Mouse (Mus musculus): ENCODE data around the gene Slc16a2. TPM values are rescaled to one million over a fixed set of nuclear protein-coding genes. Genes with fewer than 3 reads are reported as not detected.

Slc16a2 gene
- total and polyA plus RNA-seq, 3 experiments: not detected

GRCm38 (mm10) chrX:103712922-103713321 lies 108.9 kb downstream of the Slc16a2 start:
- no peak overlapping the region for H3K9ac ChIP-seq (ENCODE audit: control insufficient read depth, low read depth, low read length, poor library complexity, severe bottlenecking)
- H3K4me1 ChIP-seq (ENCODE audit: control insufficient read depth in 1 of 2, insufficient read depth in 2 of 2, low read length in 2 of 2): no peaks in the 10 kb centered on the region
- no peaks in the 10 kb centered on the region for H3K36me3 ChIP-seq (ENCODE audit: control insufficient read depth in 1 of 2, insufficient read depth in 2 of 2, low read length in 2 of 2)
- H3K27me3 ChIP-seq (ENCODE audit: control insufficient read depth in 1 of 2, insufficient read depth in 2 of 2, low read length in 2 of 2): no peaks in the 10 kb centered on the region
- H3K4me3 ChIP-seq (ENCODE audit: control insufficient read depth in 1 of 2, insufficient read depth in 1 of 2, low read depth in 2 of 2, low read length in 2 of 2): no peak overlapping the region
- H3K9me3 ChIP-seq (replicated peaks; ENCODE audit: insufficient read depth, low read length): no peaks in the 10 kb centered on the region
- DNase-seq (ENCODE audit: low read depth, low spot score): no peak
- H3K27ac ChIP-seq (ENCODE audit: control insufficient read depth, low read depth, low read length): no peak overlapping the region
- TF ChIP-seq BHLHE40 (IDR thresholded peaks at IDR 0.05; ENCODE audit: borderline replicate concordance, low read depth, low read length): no peak
- no peak for TF ChIP-seq UBTF (IDR thresholded peaks at IDR 0.05; ENCODE audit: borderline replicate concordance, insufficient read depth, low read depth, low read length)
- TF ChIP-seq ZMIZ1 (IDR thresholded peaks at IDR 0.05; ENCODE audit: low read depth, low read length): no peak
- TF ChIP-seq CTCF (IDR thresholded peaks at IDR 0.05 in 2 of 3, conservative IDR thresholded peaks at IDR 0.05 in 1 of 3; ENCODE audit: control insufficient read depth in 1 of 3, insufficient read depth in 1 of 3, low read depth in 2 of 3, low read length in 3 of 3, poor library complexity in 1 of 3, severe bottlenecking in 1 of 3): no peak
- TF ChIP-seq TCF12 (IDR thresholded peaks at IDR 0.05; ENCODE audit: low read depth, low read length): no peak
- no peak for TF ChIP-seq MXI1 (IDR thresholded peaks at IDR 0.05; ENCODE audit: low read depth, low read length)
- TF ChIP-seq TBP (IDR thresholded peaks at IDR 0.05; ENCODE audit: low read depth, low read length): no peak
- TF ChIP-seq ELF1 (IDR thresholded peaks at IDR 0.05; ENCODE audit: low read depth, low read length): no peak
- no peak for TF ChIP-seq E2F4 (IDR thresholded peaks at IDR 0.05; ENCODE audit: borderline replicate concordance, low read depth, low read length)
- no peaks in the 10 kb centered on the region for H3K79me2 ChIP-seq (ENCODE audit: control insufficient read depth, insufficient read depth, low read length, poor library complexity)

GRCm38 (mm10) chrX:103709671-103710070 lies 112.1 kb downstream of the Slc16a2 start:
- DNase-seq (ENCODE audit: low read depth, low spot score): no peak
- H3K27me3 ChIP-seq (ENCODE audit: control insufficient read depth in 1 of 2, insufficient read depth in 2 of 2, low read length in 2 of 2): no peaks in the 10 kb centered on the region
- no peak overlapping the region for H3K4me3 ChIP-seq (ENCODE audit: control insufficient read depth in 1 of 2, insufficient read depth in 1 of 2, low read depth in 2 of 2, low read length in 2 of 2)
- no peaks in the 10 kb centered on the region for H3K36me3 ChIP-seq (ENCODE audit: control insufficient read depth in 1 of 2, insufficient read depth in 2 of 2, low read length in 2 of 2)
- no peak for TF ChIP-seq GATA1 (IDR thresholded peaks at IDR 0.05; ENCODE audit: low read depth, low read length)
- H3K4me1 ChIP-seq (ENCODE audit: control insufficient read depth in 1 of 2, insufficient read depth in 2 of 2, low read length in 2 of 2): no peaks in the 10 kb centered on the region
- no peak overlapping the region for H3K27ac ChIP-seq (ENCODE audit: control insufficient read depth, low read depth, low read length)
- H3K79me2 ChIP-seq (ENCODE audit: control insufficient read depth, insufficient read depth, low read length, poor library complexity): no peaks in the 10 kb centered on the region
- no peaks in the 10 kb centered on the region for H3K9me3 ChIP-seq (replicated peaks; ENCODE audit: insufficient read depth, low read length)
- H3K9ac ChIP-seq (ENCODE audit: control insufficient read depth, low read depth, low read length, poor library complexity, severe bottlenecking): no peak overlapping the region

GRCm38 (mm10) chrX:103708592-103708991 lies 113.2 kb downstream of the Slc16a2 start:
- Histone ChIP-seq H3K36me3 (ENCODE audit: control insufficient read depth in 1 of 2, insufficient read depth in 2 of 2, low read length in 2 of 2) (no peaks in the 10 kb centered on the region), H3K27me3 (ENCODE audit: control insufficient read depth in 1 of 2, insufficient read depth in 2 of 2, low read length in 2 of 2) (no peaks in the 10 kb centered on the region), H3K9me3 (replicated peaks; ENCODE audit: insufficient read depth, low read length) (no peaks in the 10 kb centered on the region), H3K79me2 (ENCODE audit: control insufficient read depth, insufficient read depth, low read length, poor library complexity) (no peaks in the 10 kb centered on the region), H3K27ac (ENCODE audit: control insufficient read depth, low read depth, low read length) (no peak overlapping the region), H3K4me1 (ENCODE audit: control insufficient read depth in 1 of 2, insufficient read depth in 2 of 2, low read length in 2 of 2) (no peaks in the 10 kb centered on the region), H3K4me3 (ENCODE audit: control insufficient read depth in 1 of 2, insufficient read depth in 1 of 2, low read depth in 2 of 2, low read length in 2 of 2) (no peak overlapping the region), H3K9ac (ENCODE audit: control insufficient read depth, low read depth, low read length, poor library complexity, severe bottlenecking) (no peak overlapping the region)
- TF ChIP-seq SMC3 (IDR thresholded peaks at IDR 0.05; ENCODE audit: low read depth, low read length) (no peak), ZMIZ1 (IDR thresholded peaks at IDR 0.05; ENCODE audit: low read depth, low read length) (no peak), ETS1 (IDR thresholded peaks at IDR 0.05; ENCODE audit: low read depth, low read length) (no peak), MYC (IDR thresholded peaks at IDR 0.05; ENCODE audit: low read depth, low read length) (no peak), TBP (IDR thresholded peaks at IDR 0.05; ENCODE audit: low read depth, low read length) (no peak), HCFC1 (IDR thresholded peaks at IDR 0.05; ENCODE audit: low read depth, low read length) (no peak), UBTF (IDR thresholded peaks at IDR 0.05; ENCODE audit: borderline replicate concordance, insufficient read depth, low read depth, low read length) (no peak), MAZ (IDR thresholded peaks at IDR 0.05; ENCODE audit: low read depth, low read length) (no peak)
- DNase-seq (ENCODE audit: low read depth, low spot score): no peak

Data from MEL (cell line).